Mouse (Mus musculus) E14TG2a.4 (cell line): ENCODE results near the gene Grb2.

Experiments
- H3K27me3 ChIP-seq: 2 replicates; pipeline ENCODE4 v1.6.1; 2014; ENCODE audit warnings: low read length, control low read depth; ENCODE audit not compliant: insufficient read depth
- H3K36me3 ChIP-seq: 2 replicates; pipeline ENCODE4 v1.6.1; 2014; ENCODE audit warnings: low read length, control low read depth; ENCODE audit not compliant: insufficient read depth
- H3K4me1 ChIP-seq: replicated peaks from 2 replicates; pipeline ENCODE4 v1.6.1; 2014; ENCODE audit warnings: low read depth, low read length, control low read depth
- H3K4me3 ChIP-seq: replicated peaks from 2 replicates; pipeline ENCODE4 v1.5.1; 2014; ENCODE audit warnings: mild to moderate bottlenecking, low read length
- H3K9me3 ChIP-seq: 2 replicates; pipeline ENCODE4 v1.6.1; 2014; ENCODE audit warnings: low read length, control low read depth
- CTCF ChIP-seq: conservative IDR thresholded peaks from 2 replicates; pipeline ENCODE4 v1.5.1; 2014; ENCODE audit warnings: low read length
- NANOG ChIP-seq: IDR thresholded peaks from 2 replicates; pipeline ENCODE4 v1.6.1; 2014; ENCODE audit warnings: borderline replicate concordance, low read length, mixed read lengths
- POU5F1 ChIP-seq: IDR thresholded peaks from 2 replicates; pipeline ENCODE4 v1.6.1; 2014; ENCODE audit warnings: low read length, borderline replicate concordance

Grb2 gene

GRCm38 (mm10) chr11:115609576-115609975 lies 98.8 kb downstream of the Grb2 start:
- Histone ChIP-seq H3K9me3 (no peaks in the 10 kb centered on the region), H3K4me1 (peaks cover 85% of the 10 kb centered on the region), H3K36me3 (peaks cover 81% of the 10 kb centered on the region), H3K4me3 (peak overlapping the region; percentile 46), H3K27me3 (no peaks in the 10 kb centered on the region)
- TF ChIP-seq CTCF: no peak
- no peak for TF ChIP-seq POU5F1
- no peak for TF ChIP-seq NANOG

- no peaks in the 10 kb centered on the region for H3K27me3 ChIP-seq
- peak overlapping the region; percentile 46 for H3K4me3 ChIP-seq
- TF ChIP-seq CTCF (no peak), POU5F1 (no peak), NANOG (no peak)
- peaks cover 77% of the 10 kb centered on the region for H3K4me1 ChIP-seq
- H3K9me3 ChIP-seq: no peaks in the 10 kb centered on the region
- H3K36me3 ChIP-seq: peaks cover 74% of the 10 kb centered on the region
These were observed 99.7 kb downstream of the Grb2 start for GRCm38 (mm10) chr11:115608421-115609399.

- TF ChIP-seq NANOG (no peak), CTCF (no peak), POU5F1 (no peak)
- H3K4me3 ChIP-seq: no peak overlapping the region
- H3K27me3 ChIP-seq: no peaks in the 10 kb centered on the region
- no peaks in the 10 kb centered on the region for H3K9me3 ChIP-seq
- peaks cover 78% of the 10 kb centered on the region for H3K36me3 ChIP-seq
- H3K4me1 ChIP-seq: peaks cover 78% of the 10 kb centered on the region
These were observed 101.7 kb downstream of the Grb2 start for GRCm38 (mm10) chr11:115606733-115607132.

DNA sequence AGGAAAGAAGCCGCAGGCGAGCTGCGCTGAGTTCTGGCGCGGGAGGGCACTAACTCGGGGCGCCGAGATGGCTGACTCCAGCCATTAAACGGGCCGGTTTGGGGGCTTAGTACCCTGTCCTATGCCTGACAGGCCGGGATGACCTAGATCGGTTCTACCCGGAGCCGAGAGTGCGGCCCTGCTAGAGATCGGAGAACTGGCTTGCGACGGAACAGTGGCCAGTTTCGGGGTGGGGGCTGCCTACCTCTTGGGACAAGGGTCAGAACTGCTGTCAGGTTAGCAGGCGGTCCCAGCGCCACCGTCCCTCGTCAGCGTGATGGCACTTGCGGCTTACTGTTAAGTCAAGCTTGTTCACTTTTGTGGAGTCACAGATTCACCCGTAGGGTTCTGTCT lies 104.1 kb downstream of the Grb2 start:
- Histone ChIP-seq H3K27me3 (no peaks in the 10 kb centered on the region), H3K36me3 (peaks cover 76% of the 10 kb centered on the region), H3K4me3 (peak overlapping the region; percentile 99), H3K9me3 (no peaks in the 10 kb centered on the region), H3K4me1 (peaks cover 81% of the 10 kb centered on the region)
- TF ChIP-seq POU5F1 (no peak), CTCF (no peak), NANOG (no peak)

DNA sequence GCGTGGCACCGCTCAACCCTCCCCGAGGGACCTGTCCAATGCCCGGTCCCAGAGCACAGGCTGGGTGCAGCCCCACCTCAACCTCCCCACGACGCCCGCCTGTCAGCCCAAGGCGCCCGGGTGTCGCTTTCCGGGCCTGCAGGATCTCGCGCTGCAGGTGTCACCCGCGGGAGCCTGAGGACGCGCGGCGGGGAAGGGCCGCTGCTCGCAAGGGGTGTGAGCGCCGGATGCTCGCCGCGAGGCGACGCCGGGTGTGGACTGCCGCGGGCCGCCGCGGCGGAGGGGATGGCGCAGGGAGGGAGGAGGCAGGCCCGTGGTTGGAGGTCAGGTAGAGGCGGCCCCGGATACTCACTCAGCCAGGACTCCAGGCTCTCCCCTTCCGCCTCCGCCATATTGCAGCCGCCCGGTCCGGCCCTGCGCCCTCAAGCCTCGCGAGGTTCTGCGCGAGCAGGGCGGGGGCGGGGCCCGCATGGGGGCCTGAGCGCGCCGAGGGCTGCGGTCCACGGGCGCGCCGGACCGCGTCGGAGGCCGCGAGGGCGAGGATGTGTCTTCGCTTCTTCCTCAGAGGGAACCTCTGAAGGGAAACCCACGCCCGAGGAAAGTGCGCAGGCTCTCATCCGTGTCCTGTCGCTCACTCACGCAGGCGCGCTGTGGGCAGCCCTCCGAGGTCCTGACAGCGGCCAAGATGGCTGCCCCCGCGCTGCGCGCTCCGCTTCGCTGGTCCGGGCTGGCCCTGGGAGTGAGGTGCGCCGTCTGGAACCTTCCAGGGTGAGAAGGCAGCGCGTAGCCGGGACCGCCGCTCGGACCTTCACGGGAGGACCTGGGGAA lies 104.7 kb downstream of the Grb2 start, which contains the start of the genes Mrps7 and Gga3:
TSS of gene Mrps7 (plus strand) at position 450 of the 828 bp plus-strand sequence.
TSS of gene Gga3 (minus strand) at position 576 of the 828 bp plus-strand sequence.
- TF ChIP-seq CTCF (no peak), POU5F1 (no peak), NANOG (no peak)
- no peaks in the 10 kb centered on the region for H3K27me3 ChIP-seq
- H3K9me3 ChIP-seq: no peaks in the 10 kb centered on the region
- peak within 1 kb of the TSS; percentile 99 for H3K4me3 ChIP-seq
- peaks cover 75% of the 10 kb centered on the region for H3K36me3 ChIP-seq
- H3K4me1 ChIP-seq: peaks cover 81% of the 10 kb centered on the region

GRCm38 (mm10) chr11:115603128-115603475 lies 105.3 kb downstream of the Grb2 start:
- TF ChIP-seq CTCF: no peak
- Histone ChIP-seq H3K27me3 (no peaks in the 10 kb centered on the region), H3K4me1 (peaks cover 80% of the 10 kb centered on the region), H3K4me3 (peak overlapping the region; percentile 99), H3K9me3 (no peaks in the 10 kb centered on the region), H3K36me3 (peaks cover 75% of the 10 kb centered on the region)

DNA sequence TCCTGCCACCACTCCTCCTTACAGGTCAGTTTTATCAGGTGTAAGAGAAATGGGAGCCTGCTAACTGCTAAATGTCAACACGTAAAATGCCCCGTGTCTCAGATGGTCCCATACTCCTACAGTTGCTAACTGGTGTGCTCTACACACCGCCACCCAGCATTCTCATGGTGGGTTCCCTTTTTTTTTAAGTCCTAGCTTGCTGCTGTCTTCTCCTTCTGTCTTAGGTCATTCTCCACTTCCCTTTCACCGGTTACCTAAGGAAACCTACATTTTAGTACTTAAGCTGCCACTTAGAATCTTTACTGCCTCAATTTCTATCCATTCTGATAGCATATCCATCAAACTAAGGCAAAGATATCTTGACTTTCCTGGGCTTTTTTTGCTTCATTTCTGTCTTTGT lies 107.2 kb downstream of the Grb2 start:
- Histone ChIP-seq H3K27me3 (no peaks in the 10 kb centered on the region), H3K4me1 (peaks cover 81% of the 10 kb centered on the region), H3K36me3 (peaks cover 75% of the 10 kb centered on the region), H3K4me3 (no peak overlapping the region), H3K9me3 (no peaks in the 10 kb centered on the region)
- no peak for TF ChIP-seq POU5F1
- TF ChIP-seq NANOG: no peak

DNA sequence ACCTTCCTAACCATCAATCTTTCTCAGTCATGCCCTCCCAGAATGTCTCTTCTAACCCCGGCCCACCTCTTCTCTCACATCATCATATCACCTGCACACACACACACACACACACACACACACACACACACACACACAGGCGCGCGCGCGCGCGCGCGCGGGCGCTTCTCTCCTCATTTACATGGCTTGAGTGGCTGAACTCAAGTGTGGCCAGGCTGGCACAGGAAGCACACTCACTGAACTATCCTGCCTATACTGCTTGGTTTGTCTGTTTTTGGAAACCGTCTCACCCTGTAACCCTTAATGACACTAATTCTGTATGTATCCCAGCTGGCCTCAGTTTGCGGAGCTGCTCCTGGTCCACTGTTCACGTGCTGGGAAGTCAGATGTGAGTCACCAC lies 107.7 kb downstream of the Grb2 start:
- peaks cover 76% of the 10 kb centered on the region for H3K4me1 ChIP-seq
- H3K9me3 ChIP-seq: no peaks in the 10 kb centered on the region
- H3K27me3 ChIP-seq: no peaks in the 10 kb centered on the region
- no peak for TF ChIP-seq CTCF
- TF ChIP-seq POU5F1: no peak
- TF ChIP-seq NANOG: no peak
- H3K4me3 ChIP-seq: no peak overlapping the region
- peaks cover 75% of the 10 kb centered on the region for H3K36me3 ChIP-seq
